Mouse (Mus musculus): ENCODE measurements around the gene Adam4. TPM values are rescaled to one million over a fixed set of nuclear protein-coding genes. Genes with fewer than 3 reads are reported as not detected.
"Not testable (repeated sequence)": the region's sequence is repeated elsewhere in the genome, so short reads cannot be mapped to it uniquely, and the experiment has no call there.

Gene Adam4
- 0.30 and 0.42 TPM in 2 replicates for total RNA-seq (2012; rRNA removed)
- 0.35 and 0.49 TPM in 2 replicates for total RNA-seq (2014; rRNA removed)
- 0.33 and 0.34 TPM in 2 replicates for polyA plus RNA-seq (2012; ENCODE audit: insufficient read length, low read depth)

DNA sequence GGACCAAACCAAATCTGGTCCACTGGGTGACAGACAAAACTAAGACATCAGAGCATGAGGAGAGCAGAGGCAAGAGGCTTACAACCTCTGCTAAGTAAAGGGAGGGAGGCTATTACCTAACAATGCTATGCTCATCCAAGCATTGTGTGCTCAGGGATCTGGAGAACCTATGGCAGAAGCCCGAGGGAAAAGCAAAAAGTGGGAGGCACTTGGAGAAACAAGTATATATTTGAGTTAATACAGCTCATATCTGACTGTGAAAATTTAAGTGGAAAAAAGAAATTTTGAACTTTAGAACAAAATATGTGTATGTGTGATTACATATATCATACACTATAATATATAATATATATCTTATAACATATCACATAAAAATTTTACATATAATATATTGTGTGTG, at the start of gene Adam4:
TSS of gene Adam4 (minus strand) at position 101 of the 400 bp plus-strand sequence.
- H3K36me3 ChIP-seq (replicated peaks in 1 of 2; ENCODE audit: control insufficient read depth in 1 of 2, insufficient read depth in 1 of 2, low read length in 1 of 2), result peaks cover 0 to 3% of the 10 kb centered on the region in 2 experiments
- in situ Hi-C loops (cut with MboI; ENCODE audit: low pct_ligation_motif_present, low pct_unique_long_range_greater_than_20kb, low sequenced_read_pairs) (loop anchor here (25.0 kb wide), 1 partner anchor 435 kb away; no protein-coding TSS in a partner anchor), dilution Hi-C loops (cut with MboI; ENCODE audit: extremely low pct_ligation_motif_present, extremely low pct_unique_long_range_greater_than_20kb, low sequenced_read_pairs) (no loop called here)
- DNase-seq (ENCODE audit: extremely low read depth), result no peak
- H3K79me2 ChIP-seq (replicated peaks; ENCODE audit: control insufficient read depth, extremely low read depth, insufficient read depth, poor library complexity, severe bottlenecking), result no peaks in the 10 kb centered on the region
- H3K27ac ChIP-seq (ENCODE audit: insufficient read depth, low read depth), result no peak within 1 kb of the TSS
- H3K4me3 ChIP-seq (replicated peaks in 1 of 3; ENCODE audit: low read depth in 2 of 3, low read length in 2 of 3, poor library complexity in 1 of 3), result no peak within 1 kb of the TSS
- H3K9ac ChIP-seq (ENCODE audit: insufficient read depth, low read depth), result no peak within 1 kb of the TSS
- H3K4me2 ChIP-seq (ENCODE audit: insufficient read depth, low read depth, poor library complexity, severe bottlenecking), result no peak within 1 kb of the TSS
- peaks cover 2% of the 10 kb centered on the region for H3K9me3 ChIP-seq (replicated peaks; ENCODE audit: low read length)
- no peaks in the 10 kb centered on the region for H3K27me3 ChIP-seq (replicated peaks)
- no peaks in the 10 kb centered on the region for H3K4me1 ChIP-seq (ENCODE audit: control insufficient read depth in 1 of 2, insufficient read depth in 2 of 2)
- TF ChIP-seq NELFE (IDR thresholded peaks at IDR 0.05; ENCODE audit: low read depth, low read length) (no peak), CHD1 (IDR thresholded peaks at IDR 0.05; ENCODE audit: low read depth, low read length) (no peak), NRF1 (IDR thresholded peaks at IDR 0.05; ENCODE audit: low read depth, low read length) (no peak), MXI1 (IDR thresholded peaks at IDR 0.05; ENCODE audit: low read depth, low read length) (no peak), MAFK (IDR thresholded peaks at IDR 0.05; ENCODE audit: insufficient replicate concordance, low read length) (no peak), EP300 (IDR thresholded peaks at IDR 0.05; ENCODE audit: low read length) (no peak), MAZ (IDR thresholded peaks at IDR 0.05; ENCODE audit: low read depth, low read length) (no peak), ETS1 (conservative IDR thresholded peaks at IDR 0.05; ENCODE audit: low read depth, low read length) (no peak), ZKSCAN1 (IDR thresholded peaks at IDR 0.05; ENCODE audit: borderline replicate concordance, low read depth, low read length) (no peak)

DNA sequence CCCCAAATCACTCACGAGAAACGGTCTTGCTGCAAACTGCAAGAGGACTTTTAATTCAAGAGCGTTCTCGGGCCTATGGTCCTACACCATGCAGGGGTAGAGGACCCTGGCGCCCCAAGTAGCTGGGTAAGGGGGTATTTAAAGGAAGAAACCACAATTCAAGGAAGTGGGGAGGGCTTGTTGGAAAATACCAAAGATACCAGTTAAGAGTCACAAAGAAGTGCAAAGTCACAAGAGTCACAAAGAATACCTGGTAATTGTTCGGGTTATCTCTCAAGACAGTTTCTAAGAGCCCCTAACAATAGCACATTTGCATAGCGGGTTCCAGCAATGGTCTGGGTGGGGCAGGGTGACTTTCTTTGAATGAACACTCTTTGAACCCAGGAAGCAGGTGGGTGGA, 37.3 kb upstream of the Adam4 start:
- H3K27me3 ChIP-seq (replicated peaks); H3K79me2 ChIP-seq (replicated peaks; ENCODE audit: control insufficient read depth, extremely low read depth, insufficient read depth, poor library complexity, severe bottlenecking); H3K36me3 ChIP-seq (replicated peaks in 1 of 2; ENCODE audit: control insufficient read depth in 1 of 2, insufficient read depth in 1 of 2, low read length in 1 of 2); H3K27ac ChIP-seq (ENCODE audit: insufficient read depth, low read depth); H3K4me2 ChIP-seq (ENCODE audit: insufficient read depth, low read depth, poor library complexity, severe bottlenecking); H3K9ac ChIP-seq (ENCODE audit: insufficient read depth, low read depth); H3K4me3 ChIP-seq (replicated peaks in 1 of 3; ENCODE audit: low read depth in 2 of 3, low read length in 2 of 3, poor library complexity in 1 of 3); in situ Hi-C loops (cut with MboI; ENCODE audit: low pct_ligation_motif_present, low pct_unique_long_range_greater_than_20kb, low sequenced_read_pairs); dilution Hi-C loops (cut with MboI; ENCODE audit: extremely low pct_ligation_motif_present, extremely low pct_unique_long_range_greater_than_20kb, low sequenced_read_pairs); DNase-seq (ENCODE audit: extremely low read depth); H3K4me1 ChIP-seq (ENCODE audit: control insufficient read depth in 1 of 2, insufficient read depth in 2 of 2); H3K9me3 ChIP-seq (replicated peaks; ENCODE audit: low read length): not testable (repeated sequence)

DNA sequence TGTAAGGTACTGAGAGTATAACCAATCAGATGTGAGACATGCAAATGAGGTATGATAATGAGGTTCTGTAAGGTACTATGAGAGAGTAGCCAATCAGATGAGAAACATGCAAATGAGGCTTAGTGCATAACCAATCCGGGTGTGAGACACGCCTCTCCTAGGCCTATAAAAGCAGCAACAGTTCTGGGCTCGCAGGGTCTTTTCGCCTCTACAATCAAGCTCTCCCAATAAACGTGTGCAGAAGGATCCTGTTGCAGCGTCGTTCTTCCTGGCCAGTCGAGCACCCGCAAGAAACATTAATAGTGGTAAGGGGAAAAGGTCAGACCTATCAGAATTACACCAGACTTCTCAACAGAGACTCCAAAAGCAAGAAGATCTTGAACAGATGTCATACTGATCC, 17.2 kb upstream of the Adam4 start:
- H3K9me3 ChIP-seq (replicated peaks; ENCODE audit: low read length); H3K9ac ChIP-seq (ENCODE audit: insufficient read depth, low read depth); H3K4me2 ChIP-seq (ENCODE audit: insufficient read depth, low read depth, poor library complexity, severe bottlenecking); H3K36me3 ChIP-seq (replicated peaks in 1 of 2; ENCODE audit: control insufficient read depth in 1 of 2, insufficient read depth in 1 of 2, low read length in 1 of 2); H3K27ac ChIP-seq (ENCODE audit: insufficient read depth, low read depth); in situ Hi-C loops (cut with MboI; ENCODE audit: low pct_ligation_motif_present, low pct_unique_long_range_greater_than_20kb, low sequenced_read_pairs); H3K4me3 ChIP-seq (replicated peaks in 1 of 3; ENCODE audit: low read depth in 2 of 3, low read length in 2 of 3, poor library complexity in 1 of 3); H3K27me3 ChIP-seq (replicated peaks); H3K79me2 ChIP-seq (replicated peaks; ENCODE audit: control insufficient read depth, extremely low read depth, insufficient read depth, poor library complexity, severe bottlenecking); DNase-seq (ENCODE audit: extremely low read depth); H3K4me1 ChIP-seq (ENCODE audit: control insufficient read depth in 1 of 2, insufficient read depth in 2 of 2); dilution Hi-C loops (cut with MboI; ENCODE audit: extremely low pct_ligation_motif_present, extremely low pct_unique_long_range_greater_than_20kb, low sequenced_read_pairs): not testable (repeated sequence)

DNA sequence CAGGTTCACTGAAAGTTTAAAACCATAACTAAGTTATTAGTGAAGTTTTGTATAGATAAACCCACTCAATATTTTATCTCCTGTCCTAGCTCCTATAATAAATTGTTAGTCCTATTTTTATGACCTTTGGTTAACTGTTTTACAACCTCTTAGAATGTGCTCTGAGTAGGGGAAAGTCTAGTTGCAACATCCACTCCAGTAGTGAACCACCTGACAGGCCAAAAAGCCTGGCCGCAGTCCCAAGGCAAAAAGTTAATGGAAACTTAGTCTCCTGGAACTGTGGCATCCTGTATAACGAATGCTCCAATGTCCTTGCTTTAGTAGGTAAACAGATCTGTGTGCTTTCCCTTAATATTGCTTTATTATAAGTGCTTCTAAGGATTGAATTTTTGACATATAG, 13.0 kb upstream of the Adam4 start:
- H3K27me3 ChIP-seq (replicated peaks); H3K4me2 ChIP-seq (ENCODE audit: insufficient read depth, low read depth, poor library complexity, severe bottlenecking); H3K4me1 ChIP-seq (ENCODE audit: control insufficient read depth in 1 of 2, insufficient read depth in 2 of 2); dilution Hi-C loops (cut with MboI; ENCODE audit: extremely low pct_ligation_motif_present, extremely low pct_unique_long_range_greater_than_20kb, low sequenced_read_pairs); H3K27ac ChIP-seq (ENCODE audit: insufficient read depth, low read depth); in situ Hi-C loops (cut with MboI; ENCODE audit: low pct_ligation_motif_present, low pct_unique_long_range_greater_than_20kb, low sequenced_read_pairs); H3K36me3 ChIP-seq (replicated peaks in 1 of 2; ENCODE audit: control insufficient read depth in 1 of 2, insufficient read depth in 1 of 2, low read length in 1 of 2); H3K79me2 ChIP-seq (replicated peaks; ENCODE audit: control insufficient read depth, extremely low read depth, insufficient read depth, poor library complexity, severe bottlenecking); H3K9ac ChIP-seq (ENCODE audit: insufficient read depth, low read depth); H3K4me3 ChIP-seq (replicated peaks in 1 of 3; ENCODE audit: low read depth in 2 of 3, low read length in 2 of 3, poor library complexity in 1 of 3); DNase-seq (ENCODE audit: extremely low read depth); H3K9me3 ChIP-seq (replicated peaks; ENCODE audit: low read length): not testable (repeated sequence)
